In genomic region chr4:140906827-140907280, GRCm38 (mm10) we compare ENCODE assay signal across 10 mouse cellular contexts. TPM values are rescaled to one million over a fixed set of nuclear protein-coding genes. Genes with fewer than 3 reads are reported as not detected.
A peak's percentile ranks its signal among the peaks of the same experiment; 100 is the strongest.
DNase-seq lines count a peak whose midpoint lies in the region; ATAC-seq and TF ChIP-seq lines count a peak whose summit lies in the region.
"Had no signal": no experiment of that assay in that cellular context is flagged by ENCODE, and none has a peak within 500 bp of the region (broad histone marks: within the 10 kb centered on the region; RNA-seq: fewer than 3 reads in every experiment).

No protein-coding gene starts in this region.

- no peak overlapping the region for H3K4me3 ChIP-seq in heart, embryonic 16.5 days (ENCODE audit: low read length)
- H3K4me3 ChIP-seq in midbrain, embryonic 10.5 days = 0 out of 2 replicates have a peak overlapping the region, but pooled peaks have one; percentile 55
- no peak overlapping the region for H3K4me3 ChIP-seq in midbrain, postnatal 0 days (ENCODE audit: low read depth, low read length)
- H3K4me3 ChIP-seq in embryonic facial prominence, embryonic 13.5 days = 0 out of 2 replicates have a peak overlapping the region, but pooled peaks have one; percentile 36
- peak overlapping the region; percentile 49; the same call in 1 of the 2 replicates for H3K4me3 ChIP-seq in liver, embryonic 15.5 days (replicated peaks)

- ATAC-seq in heart, embryonic 16.5 days (replicated peaks; ENCODE audit: extremely low read depth, insufficient read depth, low FRiP score) = no peak
- no peak for ATAC-seq in midbrain, postnatal 0 days (ENCODE audit: low FRiP score)
- no peak for ATAC-seq in embryonic facial prominence, embryonic 13.5 days (ENCODE audit: insufficient number of reproducible peaks, insufficient read depth, low FRiP score, low TSS enrichment, low read depth)
- ATAC-seq in liver, embryonic 15.5 days (ENCODE audit: insufficient read depth) = no peak

- H3K4me1 ChIP-seq in heart, embryonic 16.5 days (ENCODE audit: control insufficient read depth, insufficient read depth, low read length) = peaks cover 6% of the 10 kb centered on the region
- peaks cover 33% of the 10 kb centered on the region for H3K4me1 ChIP-seq in midbrain, embryonic 10.5 days
- H3K4me1 ChIP-seq in midbrain, postnatal 0 days (ENCODE audit: insufficient read depth, low read length) = no peaks in the 10 kb centered on the region
- H3K4me1 ChIP-seq in embryonic facial prominence, embryonic 13.5 days = peaks cover 25% of the 10 kb centered on the region
- H3K4me1 ChIP-seq in liver, embryonic 15.5 days (replicated peaks) = peaks cover 41% of the 10 kb centered on the region

- no peak for DNase-seq in heart, postnatal 36 days
- DNase-seq in midbrain, embryonic 10.5 days (ENCODE audit: low spot score) = no peak
- DNase-seq in midbrain, postnatal 0 days (ENCODE audit: low spot score) = no peak
- no peak for DNase-seq in urinary bladder, postnatal 36 days (ENCODE audit: low spot score in 2 of 2)
- DNase-seq in spleen, postnatal 10 days (ENCODE audit: low spot score in 2 of 2) = no peak

- 66% methylated on average over 11 of the region's 11 CpGs for WGBS in heart, embryonic 16.5 days
- WGBS in midbrain, embryonic 10.5 days = 49% methylated on average over 11 of the region's 11 CpGs
- WGBS in midbrain, postnatal 0 days = 54% methylated on average over 11 of the region's 11 CpGs
- WGBS in embryonic facial prominence, embryonic 13.5 days = 53% methylated on average over 11 of the region's 11 CpGs
- WGBS in liver, embryonic 15.5 days (ENCODE audit: insufficient replicate concordance) = 56% methylated on average over 11 of the region's 11 CpGs

- intact Hi-C loops in heart, postnatal 36 days (cut with DNase I) = no loop called here

- no peaks in the 10 kb centered on the region for H3K36me3 ChIP-seq in heart, embryonic 16.5 days (ENCODE audit: control insufficient read depth, insufficient read depth)
- no peaks in the 10 kb centered on the region for H3K36me3 ChIP-seq in midbrain, embryonic 10.5 days
- no peaks in the 10 kb centered on the region for H3K36me3 ChIP-seq in midbrain, postnatal 0 days (ENCODE audit: insufficient read depth, low read length)
- H3K36me3 ChIP-seq in embryonic facial prominence, embryonic 13.5 days = no peaks in the 10 kb centered on the region
- no peaks in the 10 kb centered on the region for H3K36me3 ChIP-seq in liver, embryonic 15.5 days (replicated peaks)
- H3K36me3 ChIP-seq: limb, embryonic 13.5 days; midbrain, embryonic 12.5 days had no signal

- H3K9ac ChIP-seq in heart, embryonic 16.5 days (ENCODE audit: low read length) = no peak overlapping the region
- no peak overlapping the region for H3K9ac ChIP-seq in midbrain, postnatal 0 days (replicated peaks; ENCODE audit: low read length, poor library complexity, severe bottlenecking)
- H3K9ac ChIP-seq in embryonic facial prominence, embryonic 13.5 days = no peak overlapping the region
- no peak overlapping the region for H3K9ac ChIP-seq in liver, embryonic 15.5 days
- H3K9ac ChIP-seq: limb, embryonic 13.5 days had no signal

- H3K27ac ChIP-seq in heart, embryonic 16.5 days (ENCODE audit: low read length) = no peak overlapping the region
- no peak overlapping the region for H3K27ac ChIP-seq in midbrain, embryonic 10.5 days (replicated peaks)
- H3K27ac ChIP-seq in midbrain, postnatal 0 days (ENCODE audit: low read depth, low read length) = no peak overlapping the region
- H3K27ac ChIP-seq in embryonic facial prominence, embryonic 13.5 days = no peak overlapping the region
- H3K27ac ChIP-seq in liver, embryonic 15.5 days (replicated peaks) = no peak overlapping the region
- H3K27ac ChIP-seq: limb, embryonic 13.5 days; midbrain, embryonic 12.5 days had no signal

- peak overlapping the region; percentile 71; the same call in 1 of the 2 replicates for H3K4me2 ChIP-seq in heart, embryonic 16.5 days (ENCODE audit: low read depth, low read length)
- no peak overlapping the region for H3K4me2 ChIP-seq in midbrain, postnatal 0 days (ENCODE audit: low read depth, low read length, poor library complexity, severe bottlenecking)
- 0 out of 2 replicates have a peak overlapping the region, but pooled peaks have one; percentile 65 for H3K4me2 ChIP-seq in embryonic facial prominence, embryonic 13.5 days
- peak overlapping the region; percentile 75; the same call in 1 of the 2 replicates for H3K4me2 ChIP-seq in liver, embryonic 15.5 days

- peaks cover 18% of the 10 kb centered on the region; the same call in 1 of the 2 replicates for H3K27me3 ChIP-seq in heart, embryonic 16.5 days (ENCODE audit: control insufficient read depth, insufficient read depth, low read length)
- peaks cover 70% of the 10 kb centered on the region for H3K27me3 ChIP-seq in midbrain, embryonic 10.5 days (ENCODE audit: low read depth, poor library complexity, severe bottlenecking)
- peaks cover 8% of the 10 kb centered on the region; the same call in 1 of the 2 replicates for H3K27me3 ChIP-seq in midbrain, postnatal 0 days (ENCODE audit: insufficient read depth, low read length)
- peaks cover 81% of the 10 kb centered on the region for H3K27me3 ChIP-seq in embryonic facial prominence, embryonic 13.5 days
- H3K27me3 ChIP-seq in liver, embryonic 15.5 days = peaks cover 70% of the 10 kb centered on the region

- no peak for TF ChIP-seq CTCF in midbrain, postnatal 0 days (IDR thresholded peaks at IDR 0.05)

- no peaks in the 10 kb centered on the region for H3K9me3 ChIP-seq in heart, embryonic 16.5 days (replicated peaks; ENCODE audit: control insufficient read depth, low read length)
- H3K9me3 ChIP-seq in midbrain, embryonic 10.5 days (replicated peaks) = no peaks in the 10 kb centered on the region
- H3K9me3 ChIP-seq in midbrain, postnatal 0 days (ENCODE audit: low read length) = no peaks in the 10 kb centered on the region
- no peaks in the 10 kb centered on the region for H3K9me3 ChIP-seq in embryonic facial prominence, embryonic 13.5 days
- no peaks in the 10 kb centered on the region for H3K9me3 ChIP-seq in liver, embryonic 15.5 days (replicated peaks)
- H3K9me3 ChIP-seq: limb, embryonic 13.5 days; midbrain, embryonic 12.5 days had no signal

RNA-seq across cellular contexts. Expression of gene Padi2, which starts 0.7 kb away (rescaled TPM):
- polyA plus RNA-seq in heart, embryonic 16.5 days (2015; fragmentation: Nextera tagmentation; extraction: Ambion mirVana) = 2.1 and 2.6 TPM in 2 replicates
- 1 to 10 TPM in 1 of 2 experiments, under 1 TPM in 1; 0.56 to 1.0 TPM for total RNA-seq in heart, postnatal 36 days (2021)
- 0.15 and 1.4 TPM in 2 replicates for polyA plus RNA-seq in midbrain, embryonic 10.5 days (2016; fragmentation: Nextera tagmentation; extraction: Ambion mirVana)
- total RNA-seq in midbrain, postnatal 0 days (2014; rRNA removed) = 3.1 and 7.1 TPM in 2 replicates
- polyA plus RNA-seq in midbrain, postnatal 0 days (2015; fragmentation: Nextera tagmentation; extraction: Ambion mirVana) = 2.7 and 3.3 TPM in 2 replicates
- 1.8 and 2.3 TPM in 2 replicates for polyA plus RNA-seq in embryonic facial prominence, embryonic 13.5 days (2015; fragmentation: Nextera tagmentation; extraction: Ambion mirVana)
- polyA plus RNA-seq in liver, embryonic 15.5 days (2015; fragmentation: Nextera tagmentation; extraction: Ambion mirVana) = 1.6 and 2.2 TPM in 2 replicates

RNA-seq across cellular contexts. Expression of gene Sdhb, which starts 54.1 kb away (rescaled TPM):
- polyA plus RNA-seq in heart, embryonic 16.5 days (2015; fragmentation: Nextera tagmentation; extraction: Ambion mirVana) = 1,158 and 1,167 TPM in 2 replicates
- total RNA-seq in heart, postnatal 36 days (2021) = 1,000 to 10,000 TPM; 1,261 to 1,268 TPM
- polyA plus RNA-seq in midbrain, embryonic 10.5 days (2016; fragmentation: Nextera tagmentation; extraction: Ambion mirVana) = 429 and 455 TPM in 2 replicates
- total RNA-seq in midbrain, postnatal 0 days (2014; rRNA removed) = 194 and 243 TPM in 2 replicates
- polyA plus RNA-seq in midbrain, postnatal 0 days (2015; fragmentation: Nextera tagmentation; extraction: Ambion mirVana) = 529 and 575 TPM in 2 replicates
- polyA plus RNA-seq in embryonic facial prominence, embryonic 13.5 days (2015; fragmentation: Nextera tagmentation; extraction: Ambion mirVana) = 393 and 412 TPM in 2 replicates
- polyA plus RNA-seq in liver, embryonic 15.5 days (2015; fragmentation: Nextera tagmentation; extraction: Ambion mirVana) = 192 and 196 TPM in 2 replicates

Comparison
In these comparisons a context has a peak if more than half of its experiments do, and no peak if none do; other contexts are left out.
1. H3K4me3 ChIP-seq: peak in midbrain, embryonic 10.5 days (single experiment), embryonic facial prominence, embryonic 13.5 days (single experiment) and liver, embryonic 15.5 days (single experiment); none in heart, embryonic 16.5 days (single experiment) and midbrain, postnatal 0 days (single experiment).